Mouse (Mus musculus) thymus, postnatal 14 days (tissue): ENCODE measurements around the gene Kcnmb3.

Experiments used
- DNase-seq: peaks from one replicate; pipeline ENCODE4 v3.0.0; 2021

The Kcnmb3 gene

GRCm38 (mm10) chr3:32495088-32495770 lies 3.2 kb upstream of the Kcnmb3 start:
- no peak for DNase-seq

DNA sequence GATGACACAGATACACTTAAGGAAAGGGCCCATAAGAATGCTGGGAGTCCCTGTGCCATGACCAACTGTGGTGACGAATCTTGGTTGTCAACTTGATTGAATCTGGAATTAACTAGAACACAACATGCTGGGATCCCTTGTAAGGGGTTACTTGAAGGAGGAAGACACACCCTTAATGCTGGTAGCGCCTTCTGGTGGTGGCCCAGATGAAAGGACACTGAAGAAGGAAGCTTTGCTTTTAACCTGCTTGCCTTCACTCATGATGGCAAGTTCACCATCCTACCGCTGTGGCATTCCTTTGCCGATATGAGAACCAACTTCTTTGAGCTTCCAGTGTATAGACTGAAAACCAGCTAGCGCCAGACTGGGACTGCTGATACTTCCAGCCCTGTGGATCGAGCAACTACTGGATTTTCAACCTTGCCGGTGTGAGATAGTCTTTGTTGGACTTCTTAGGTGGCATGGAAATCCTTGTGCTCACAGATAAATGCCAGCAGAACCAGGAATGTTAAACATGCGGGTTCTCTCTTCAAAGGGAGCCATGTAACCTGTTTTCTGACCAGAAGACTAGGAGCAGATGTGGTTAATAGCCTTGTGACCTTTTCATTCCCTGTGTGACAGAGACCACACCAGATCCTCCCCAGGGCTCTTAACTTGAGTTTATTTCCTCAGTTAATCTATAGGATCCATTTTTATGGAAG lies 2.5 kb upstream of the Kcnmb3 start:
- DNase-seq = peak; percentile 43

DNA sequence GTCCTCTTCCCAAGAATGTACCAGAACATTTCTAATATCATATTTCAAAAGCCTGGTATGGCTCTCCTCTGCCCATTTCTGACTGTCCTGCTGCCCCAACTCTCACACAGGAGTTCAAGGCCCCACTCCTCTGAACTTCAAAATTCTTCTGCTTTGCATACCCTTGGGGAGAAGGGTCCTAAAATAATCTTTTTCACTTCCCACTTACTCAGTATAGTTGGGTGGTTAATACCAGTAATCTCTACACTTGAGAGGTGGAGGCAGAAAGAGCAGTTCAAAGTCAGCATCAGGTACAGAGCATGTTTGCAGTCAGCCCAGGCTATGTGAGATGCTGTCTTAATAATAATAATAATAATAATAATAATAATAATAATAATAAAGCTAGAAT lies 1.1 kb downstream of the Kcnmb3 start:
- DNase-seq = no peak

DNA sequence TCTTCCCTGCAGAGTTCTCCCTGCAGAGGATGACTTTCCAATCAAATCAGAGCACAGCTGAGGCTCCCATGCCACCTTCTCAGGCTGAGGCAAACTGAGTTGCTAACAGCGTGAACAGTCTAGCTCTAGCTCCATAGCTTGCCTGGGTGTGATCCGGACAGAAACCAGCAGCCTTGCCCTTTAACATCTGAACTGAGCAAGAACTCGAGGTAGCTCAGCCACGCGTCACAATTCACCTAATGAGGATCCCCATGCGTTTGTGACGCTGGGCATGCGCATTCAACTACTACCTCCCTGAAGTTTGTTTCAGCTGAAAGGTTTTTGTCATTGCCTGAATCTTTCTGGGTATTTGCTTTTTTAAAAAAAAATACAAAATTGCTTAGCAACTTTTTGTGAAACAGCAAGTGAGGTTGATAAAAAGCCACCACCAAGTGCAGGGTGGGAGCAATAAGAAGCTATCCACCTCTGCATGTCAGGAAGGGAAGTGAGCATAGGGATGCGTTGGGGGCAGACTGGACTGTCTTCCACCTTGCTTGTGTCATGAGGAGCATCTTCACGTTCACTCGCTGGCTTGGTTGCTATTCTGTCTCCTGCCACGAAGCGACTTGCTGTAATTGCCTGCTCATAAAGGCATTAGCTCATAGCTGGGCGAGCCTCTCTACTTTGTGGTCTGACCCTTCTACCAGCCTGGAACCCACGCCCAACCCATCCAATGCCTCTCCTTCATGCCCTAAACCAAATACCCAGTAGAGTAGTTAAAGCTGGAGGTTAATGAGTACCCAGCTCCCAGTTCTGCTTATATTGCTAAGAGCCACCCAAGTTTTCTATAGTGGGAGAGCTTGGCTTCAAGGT lies 1.7 kb downstream of the Kcnmb3 start:
- no peak for DNase-seq

DNA sequence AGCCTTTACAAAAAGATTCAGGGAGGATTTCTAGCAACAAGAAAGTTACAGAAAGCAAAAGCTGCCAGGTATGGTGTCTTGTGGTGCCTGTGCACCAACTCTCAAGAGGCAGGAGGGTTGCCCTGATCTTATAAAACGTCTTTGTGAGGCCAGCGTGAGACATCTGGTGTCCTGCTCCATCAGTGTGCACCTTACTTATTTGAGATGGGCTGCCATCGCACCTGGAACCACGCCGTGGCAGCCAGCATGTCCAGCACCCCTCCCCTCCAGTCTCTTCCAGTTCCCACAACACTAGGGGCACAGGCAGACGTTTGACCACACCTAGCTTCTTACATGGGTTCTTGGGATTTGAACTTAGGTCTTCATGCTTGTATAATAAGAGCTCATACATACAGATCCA lies 3.9 kb downstream of the Kcnmb3 start:
- DNase-seq = no peak

DNA sequence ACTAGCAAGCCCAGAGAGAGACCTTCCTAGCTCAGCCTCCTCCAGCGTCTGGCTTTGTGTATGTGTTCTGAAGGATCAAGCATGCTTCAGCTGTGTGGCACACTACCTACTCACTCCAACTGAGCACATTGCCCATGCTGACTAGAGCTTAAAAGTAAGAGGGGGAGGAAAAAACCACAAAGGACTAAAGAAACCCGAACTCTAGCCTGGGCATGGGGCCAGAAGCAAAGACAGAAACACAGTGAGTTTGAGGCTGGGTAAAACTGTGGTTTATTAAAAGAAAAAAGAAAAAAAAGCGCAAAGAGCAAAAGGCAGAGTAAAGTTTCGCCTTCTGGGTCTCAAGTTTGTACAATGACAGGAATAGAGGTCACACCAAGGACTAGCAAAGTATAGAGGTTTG lies 5.5 kb downstream of the Kcnmb3 start:
- DNase-seq = no peak

DNA sequence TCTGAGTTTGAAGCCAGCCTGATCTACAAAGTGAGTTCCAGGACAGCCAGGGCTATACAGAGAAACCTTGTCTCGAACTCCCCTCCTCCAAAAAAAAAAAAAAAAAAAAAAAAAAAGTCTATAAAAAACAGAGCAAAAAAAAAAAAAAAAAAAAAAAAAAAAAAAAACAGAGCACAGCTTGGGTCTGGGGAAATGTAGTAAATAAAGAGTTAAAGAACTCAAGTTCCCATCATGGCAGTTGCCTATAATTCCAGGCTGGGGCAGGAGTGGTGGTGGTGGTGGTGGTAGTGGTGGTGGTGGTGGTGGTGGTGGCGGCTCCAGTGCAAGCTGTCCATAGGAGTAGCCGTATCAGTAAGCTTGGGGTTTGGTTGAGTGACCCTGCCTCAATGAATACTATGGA lies 9.0 kb downstream of the Kcnmb3 start:
- no peak for DNase-seq

DNA sequence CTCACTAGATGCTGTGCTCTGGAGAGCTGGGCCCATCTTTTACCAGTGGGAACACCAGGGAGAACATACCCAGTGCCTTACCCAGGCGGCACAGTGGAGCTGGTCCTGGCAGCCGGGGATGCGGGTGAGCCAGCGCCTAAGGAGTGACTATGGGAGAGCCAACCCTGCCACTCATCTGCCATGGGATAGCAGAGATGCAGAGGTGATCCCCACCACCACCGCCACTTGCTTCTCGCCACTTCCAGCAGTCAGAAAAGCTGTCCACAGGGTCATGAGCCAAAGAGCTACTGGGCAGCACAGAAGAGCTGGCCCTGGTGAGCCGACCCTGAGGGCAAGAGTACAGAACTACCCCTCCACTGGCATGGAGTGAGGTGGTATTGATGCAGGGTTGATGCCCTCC lies 12.1 kb downstream of the Kcnmb3 start:
- DNase-seq = no peak

- DNase-seq = no peak
Measured at GRCm38 (mm10) chr3:32473184-32473583, 18.8 kb downstream of the Kcnmb3 start.

DNA sequence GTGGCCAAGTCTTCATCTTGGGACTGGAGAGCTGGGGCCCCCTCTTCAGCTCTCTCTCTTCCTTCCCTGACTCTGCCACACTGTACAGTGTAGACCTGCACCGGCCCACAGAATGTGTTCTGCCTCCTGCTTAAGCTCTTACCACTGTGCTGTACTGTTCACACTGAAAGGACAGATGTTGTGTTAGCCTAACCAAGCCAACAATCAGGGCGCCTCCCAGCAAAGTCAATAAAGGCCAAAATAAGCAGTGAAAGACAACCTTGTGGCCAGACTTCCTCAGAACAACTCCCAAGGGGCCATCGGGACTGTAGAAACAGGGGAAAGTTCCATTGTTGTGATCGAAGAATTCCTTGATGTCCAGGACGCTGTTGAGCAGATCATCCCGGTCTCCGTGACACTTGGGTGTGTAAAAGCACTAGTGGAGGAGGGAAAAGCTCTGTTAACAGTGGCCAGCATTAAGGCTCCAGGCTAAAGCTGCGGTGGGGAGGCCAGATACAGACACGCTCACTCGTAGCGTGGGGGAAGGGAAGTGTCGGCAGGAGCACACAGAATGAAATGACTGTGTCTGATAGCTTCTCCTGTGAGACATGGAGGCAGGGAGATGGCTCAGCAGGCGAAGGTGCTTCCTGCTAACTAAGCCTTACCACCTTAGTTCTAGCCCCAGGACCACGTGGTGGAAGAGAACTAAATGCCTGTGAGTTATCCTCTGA lies 19.7 kb downstream of the Kcnmb3 start:
- DNase-seq = no peak

GRCm38 (mm10) chr3:32471098-32471497 lies 20.9 kb downstream of the Kcnmb3 start:
- DNase-seq = no peak

DNA sequence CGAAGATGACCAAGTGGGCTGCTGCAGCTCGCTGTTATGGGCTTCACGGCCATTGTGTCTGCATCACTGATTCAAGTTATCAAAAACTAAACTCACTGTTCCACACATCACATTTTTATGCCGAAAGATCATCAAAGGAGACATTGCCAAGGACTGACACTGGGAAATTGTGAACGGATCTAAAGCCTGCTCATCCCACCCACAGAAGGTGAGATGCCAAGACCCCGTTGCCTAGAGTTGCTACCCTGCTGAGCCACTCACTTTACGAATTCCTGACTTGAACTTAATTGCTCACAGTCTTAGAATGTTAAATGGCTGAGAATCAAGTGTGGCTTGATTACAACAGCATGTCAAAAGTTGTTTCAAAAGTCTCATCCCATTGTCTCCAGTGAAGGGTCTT lies 21.6 kb downstream of the Kcnmb3 start:
- DNase-seq = no peak

DNA sequence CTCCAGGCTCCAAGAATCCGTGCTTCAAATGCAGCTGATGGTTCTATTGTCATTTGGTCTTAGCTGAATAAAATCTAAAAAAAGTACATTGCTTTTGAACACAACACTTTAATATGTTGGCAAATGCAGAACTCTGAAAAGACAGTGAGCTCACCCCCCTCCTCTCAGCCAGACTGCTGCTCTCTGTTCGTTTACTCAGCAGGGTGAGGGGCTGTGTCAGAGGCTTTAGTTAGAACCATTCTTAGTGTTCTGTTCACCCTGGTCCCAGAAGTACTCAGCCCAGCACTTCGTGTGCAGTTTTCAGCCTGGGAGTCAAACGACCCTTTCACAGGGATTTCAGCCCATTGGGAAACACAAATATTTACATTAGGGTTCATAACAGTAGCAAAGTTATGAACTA lies 23.6 kb downstream of the Kcnmb3 start:
- DNase-seq = no peak

DNA sequence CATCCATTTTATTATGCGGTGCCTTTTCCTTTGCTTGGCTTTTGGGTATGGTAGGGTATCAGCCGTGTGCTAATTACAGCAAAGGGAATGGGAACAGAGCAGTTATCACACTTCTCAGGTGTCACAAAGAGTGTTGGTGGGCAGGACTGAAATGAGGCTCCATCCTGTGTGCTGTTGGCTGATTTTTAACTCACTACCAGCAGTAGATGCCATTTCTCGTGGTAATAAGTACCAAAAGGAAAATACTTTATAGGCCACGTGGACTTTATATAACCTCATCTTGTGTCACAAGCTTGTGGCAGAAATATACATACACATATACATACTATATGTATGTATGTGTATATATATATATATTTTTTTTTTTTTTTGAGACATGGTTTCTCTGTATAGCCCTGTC lies 24.7 kb downstream of the Kcnmb3 start:
- no peak for DNase-seq

- DNase-seq = peak; percentile 42
Measured at GRCm38 (mm10) chr3:32459777-32460176, 32.3 kb downstream of the Kcnmb3 start.

DNA sequence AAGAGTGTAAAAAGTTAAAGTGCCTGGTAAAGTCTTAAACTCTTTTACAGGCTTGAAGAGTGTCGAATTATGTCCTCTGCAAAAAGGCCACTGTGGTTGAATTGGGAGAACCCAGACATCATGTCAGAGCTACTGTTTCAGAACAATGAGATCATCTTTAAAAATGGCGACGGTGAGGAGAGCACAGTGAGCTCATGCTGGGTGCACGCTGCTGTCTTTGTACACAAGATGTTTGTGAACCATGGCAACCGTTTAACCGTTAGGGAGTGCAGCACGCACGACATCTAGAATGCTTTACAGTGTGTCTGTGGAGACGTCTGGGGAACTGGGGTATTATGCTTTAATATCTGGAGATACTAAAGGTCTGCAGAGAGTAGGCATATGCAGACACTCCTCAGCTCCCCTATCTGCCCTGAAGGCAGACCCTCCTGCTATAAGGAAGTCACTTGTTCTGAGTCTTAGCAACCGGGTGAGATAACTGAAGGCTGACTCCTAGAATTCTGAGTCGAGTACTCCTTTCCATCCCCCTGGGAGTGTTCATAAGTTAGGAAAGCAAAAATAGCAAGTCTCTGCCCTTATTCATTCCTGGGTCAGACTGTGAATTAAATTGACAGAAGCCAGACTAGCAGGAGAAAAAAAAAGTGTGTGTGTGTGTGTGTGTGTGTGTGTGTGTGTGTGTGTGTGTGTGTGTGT lies 37.6 kb downstream of the Kcnmb3 start:
- no peak for DNase-seq

DNA sequence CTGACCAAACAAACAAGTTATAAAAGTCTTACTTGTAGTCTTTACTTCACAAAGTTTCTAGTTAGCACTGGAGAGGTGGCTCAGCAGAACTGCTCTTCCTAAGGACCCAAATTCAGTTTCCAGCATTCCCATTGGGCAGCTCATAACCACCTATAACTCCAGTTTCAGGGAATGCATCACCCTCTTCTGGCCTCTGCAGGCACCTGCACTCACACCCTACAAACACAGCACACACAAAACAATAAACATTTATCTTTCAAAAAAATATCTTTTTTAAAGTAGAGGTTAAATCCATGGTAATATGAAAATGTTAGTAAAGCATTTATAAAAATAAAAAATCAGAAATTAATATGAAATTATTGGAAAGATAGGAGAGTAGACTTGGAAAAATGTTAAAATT lies 50.3 kb downstream of the Kcnmb3 start:
- DNase-seq = no peak

DNA sequence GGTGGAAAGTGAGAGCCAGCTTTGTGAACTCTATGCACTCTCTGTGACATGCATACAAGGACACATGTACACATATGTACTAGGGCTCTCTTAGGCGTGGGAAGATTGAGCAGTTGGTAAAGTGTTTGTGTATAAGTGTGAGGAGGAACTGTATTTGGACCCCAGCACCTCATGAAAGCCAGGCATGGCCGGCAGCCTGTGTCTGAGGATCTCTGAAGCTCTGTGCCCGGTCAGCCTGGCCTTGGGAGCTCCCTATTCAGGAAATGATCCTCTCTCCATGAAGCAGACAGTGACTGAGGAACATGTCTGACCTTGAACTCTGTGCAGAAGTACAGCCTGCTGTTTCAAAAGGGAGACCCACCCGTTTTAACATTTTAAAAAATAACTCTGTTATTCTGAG lies 53.3 kb downstream of the Kcnmb3 start:
- no peak for DNase-seq

- DNase-seq = no peak
Measured at GRCm38 (mm10) chr3:32437820-32438219, 54.2 kb downstream of the Kcnmb3 start.

DNA sequence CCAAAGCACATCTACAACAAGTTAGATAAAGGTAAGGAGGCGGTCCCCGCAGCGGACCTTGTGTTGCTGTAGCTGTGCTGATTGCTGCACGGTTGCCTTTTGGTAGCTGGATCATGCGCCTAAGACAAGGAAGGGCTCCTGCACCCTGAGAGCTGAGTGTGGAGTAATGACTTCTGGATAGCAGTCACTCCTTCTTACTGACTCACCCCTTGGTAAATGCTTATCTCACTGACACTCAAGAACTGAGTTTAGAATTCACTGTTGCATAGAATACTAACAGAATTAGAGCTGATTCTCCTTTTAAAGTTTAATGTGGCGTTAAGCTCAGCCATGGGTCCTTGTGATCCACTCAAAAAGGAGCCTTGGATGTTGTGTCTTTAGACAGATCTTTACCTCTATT lies 54.7 kb downstream of the Kcnmb3 start:
- DNase-seq = no peak

- DNase-seq = no peak
Measured at GRCm38 (mm10) chr3:32436101-32436500, 55.9 kb downstream of the Kcnmb3 start.

DNA sequence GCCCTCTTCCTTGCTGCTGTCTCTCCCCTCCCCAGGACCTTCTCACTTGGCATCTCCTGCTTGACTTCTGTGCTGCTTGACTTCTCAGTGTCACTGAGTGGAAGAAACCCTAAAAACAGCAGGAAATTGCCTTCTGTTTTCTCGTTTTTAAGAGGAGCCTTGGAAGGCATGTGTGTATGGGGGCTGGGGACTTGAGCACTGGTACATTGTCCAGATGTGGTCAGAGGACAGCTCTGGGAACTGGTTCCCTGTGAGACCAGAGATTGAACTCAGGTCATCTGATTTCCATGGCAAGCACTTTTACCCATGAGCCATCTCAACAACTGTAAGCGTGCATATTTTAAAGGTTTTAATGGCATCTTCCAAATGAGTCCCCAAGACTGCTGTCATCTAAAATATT lies 58.0 kb downstream of the Kcnmb3 start:
- DNase-seq = no peak

- DNase-seq = no peak
Measured at GRCm38 (mm10) chr3:32430394-32430793, 61.6 kb downstream of the Kcnmb3 start.
